Mouse (Mus musculus) adrenal gland, adult 18-20 months (tissue): ENCODE results near the gene Stom. TPM values are rescaled to one million over a fixed set of nuclear protein-coding genes. Genes with fewer than 3 reads are reported as not detected.

Source experiments
- DNase-seq, 2 experiments: peaks; one replicate each; pipeline ENCODE4 v3.0.0; 2021 to 2022; ENCODE audit warnings: low spot score in 2 of 2
- long read RNA-seq, 2 experiments: library from polyadenylated mRNA; stranded (forward); transcript quantifications; one replicate each; pipeline ENCODE4 v2.0.0; 2021
- total RNA-seq, 2 experiments: library from RNA; stranded (reverse); gene quantifications; 1 replicate in 1 of 2; 2 replicates in 1 of 2; pipeline ENCODE4 v1.2.3; 2021

Gene Stom
- total RNA-seq: 10 to 100 TPM; 46.9 to 80.6 TPM
- long read RNA-seq, experiment 1, transcript Stom-201 (7 exons, 2,787 nt): major isoform, 78 of 82 reads
- long read RNA-seq, experiment 1, partial matches to known transcripts: 2 of 82 reads
- long read RNA-seq, experiment 1, other reads (novel, unspliced or antisense): 2 of 82 reads
- long read RNA-seq, experiment 2, transcript Stom-201 (7 exons, 2,787 nt): major isoform, 43 of 54 reads
- long read RNA-seq, experiment 2, partial matches to known transcripts: 1 of 54 reads
- long read RNA-seq, experiment 2, other reads (novel, unspliced or antisense): 10 of 54 reads

DNA sequence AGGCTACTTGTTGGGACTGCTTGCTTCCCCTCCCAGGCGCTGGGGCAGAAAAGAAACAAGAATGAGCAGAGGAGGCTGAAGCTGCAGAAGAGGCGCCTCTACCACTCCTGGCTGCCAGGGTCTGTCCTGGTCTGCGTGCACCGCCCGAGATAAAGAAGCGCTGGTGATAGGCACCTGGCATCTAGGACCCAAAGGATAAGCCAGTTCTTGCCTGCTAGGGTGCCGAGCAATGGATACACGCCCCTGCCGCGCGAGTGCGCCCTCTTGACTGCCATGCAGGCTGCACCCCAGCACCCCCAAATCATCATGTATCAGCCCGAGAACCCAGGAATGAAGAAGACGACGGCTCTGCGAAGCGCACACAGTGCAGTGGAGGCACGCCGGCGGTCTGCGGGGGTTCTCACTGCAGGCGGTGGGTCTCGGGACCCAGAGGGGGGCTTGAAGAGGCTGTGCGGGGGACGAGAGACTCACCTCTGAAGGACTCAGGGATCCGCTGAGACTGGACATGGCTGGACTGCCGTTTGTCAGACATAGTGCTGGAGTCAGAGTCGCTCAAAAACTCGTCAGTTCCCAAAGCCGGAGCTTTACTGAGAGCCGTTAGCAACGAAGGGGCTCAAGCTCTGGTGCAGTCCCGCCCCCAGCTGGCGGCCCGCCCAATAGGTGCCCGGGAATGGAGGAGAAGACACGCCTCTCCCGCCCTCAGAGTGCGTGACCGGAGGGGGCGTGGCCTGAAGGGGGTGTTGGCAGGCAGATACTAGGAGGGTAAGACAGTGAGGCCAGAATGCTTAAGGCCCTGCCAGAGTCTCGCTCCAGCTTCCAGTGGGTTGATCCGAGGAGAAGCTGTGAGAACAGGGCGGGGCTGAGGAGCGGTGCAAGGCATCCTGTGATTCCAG is at the start of gene Stom:
TSS of gene Stom (minus strand) at position 589 of the 893 bp plus-strand sequence.
- DNase-seq: peak; percentile 100

DNA sequence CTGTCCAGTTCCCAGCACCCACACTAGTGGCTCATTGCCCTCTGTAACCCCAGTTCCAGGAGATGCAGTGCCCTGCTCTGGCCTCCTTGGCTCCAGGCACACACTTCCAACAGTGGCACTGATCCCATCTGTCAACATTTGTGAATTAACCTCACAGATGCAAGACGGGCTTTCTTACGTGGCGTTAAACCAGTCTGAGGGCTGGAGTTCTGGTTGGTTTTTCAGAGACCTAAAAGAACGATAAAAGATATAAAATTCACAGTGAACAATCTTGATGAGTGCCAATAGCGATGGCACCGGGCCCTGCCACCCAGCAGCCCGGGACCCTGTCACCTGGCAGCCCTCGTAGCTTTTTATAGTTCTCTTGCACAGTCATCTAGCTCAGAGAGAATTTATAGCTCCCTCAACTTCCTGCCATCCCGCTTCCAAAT is 48.7 kb upstream of the Stom start:
- DNase-seq: no peak

DNA sequence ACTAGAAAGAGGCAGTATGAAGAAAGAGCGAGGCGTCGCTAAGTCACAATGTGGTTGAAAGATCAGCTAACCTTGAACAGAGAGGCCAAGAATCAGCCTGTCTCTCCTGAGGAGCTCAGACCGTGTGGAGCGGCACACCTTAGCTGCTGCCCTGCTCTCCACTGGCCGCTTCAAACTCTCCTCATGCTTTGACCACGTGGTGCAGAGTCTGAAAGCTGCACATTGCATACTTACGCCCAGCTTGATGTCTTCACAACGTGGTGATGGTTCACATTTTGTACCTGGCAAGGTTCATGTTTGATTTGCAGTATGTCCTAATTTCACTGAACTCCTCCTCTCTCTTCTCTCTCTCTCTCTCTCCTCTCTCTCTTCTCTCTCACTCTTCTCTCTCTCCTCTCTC is 42.5 kb upstream of the Stom start:
- DNase-seq: no peak

DNA sequence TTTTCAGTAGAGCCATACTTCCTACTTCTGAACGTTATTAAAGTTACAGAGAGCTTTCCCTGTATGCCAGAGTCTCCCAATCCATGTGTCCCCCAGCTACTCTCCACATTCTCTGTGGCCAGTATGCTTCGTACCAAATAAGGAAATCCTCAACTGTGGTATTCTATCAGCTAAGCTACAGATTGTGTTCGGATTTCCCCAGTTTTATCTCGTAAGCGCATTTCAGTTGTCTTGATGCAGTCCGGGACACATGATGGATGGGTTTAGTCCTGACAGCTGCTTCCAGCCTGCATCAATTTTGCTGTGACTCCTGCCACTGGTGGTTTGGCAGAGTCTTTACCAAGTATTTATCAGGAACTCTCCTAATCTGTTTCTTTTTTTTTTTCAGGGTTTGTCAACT is 40.8 kb upstream of the Stom start:
- no peak for DNase-seq

DNA sequence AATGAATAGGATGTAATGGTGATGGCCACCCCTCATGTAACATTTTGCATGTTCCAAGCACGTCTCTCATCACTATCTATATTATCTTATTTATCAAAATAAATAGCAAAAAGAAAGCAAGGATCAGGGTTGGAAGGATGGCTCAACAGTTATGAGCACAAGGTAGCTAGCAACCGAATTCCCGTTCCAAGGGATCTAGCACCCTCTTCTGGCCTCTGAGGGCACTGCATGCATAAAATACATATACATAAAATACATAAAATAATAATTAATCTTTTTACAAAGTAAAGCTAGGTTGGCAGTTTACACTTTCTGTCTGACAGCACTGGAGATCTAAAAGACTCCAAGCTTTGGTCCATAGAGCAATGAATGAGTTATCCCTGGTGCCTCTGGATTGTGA is 36.2 kb upstream of the Stom start:
- no peak for DNase-seq

DNA sequence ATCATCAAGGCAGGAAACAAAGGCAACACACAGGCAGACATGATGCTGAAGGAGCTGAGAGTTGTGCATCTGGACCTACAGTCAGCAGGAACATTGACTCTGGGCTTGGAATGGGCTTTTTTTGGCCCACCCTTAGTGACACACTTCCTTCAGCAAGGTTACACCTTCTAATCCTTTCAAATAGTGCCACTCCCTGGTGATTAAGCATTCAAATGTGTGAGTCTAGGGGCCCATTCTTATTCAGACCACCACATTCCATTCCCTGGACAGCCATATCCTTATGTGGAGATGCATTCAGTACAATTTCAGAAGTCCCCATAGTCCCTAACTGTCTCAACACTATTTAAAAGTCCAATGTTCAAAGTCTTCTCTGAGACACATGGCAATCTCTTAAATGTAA is 33.9 kb upstream of the Stom start:
- DNase-seq: no peak

DNA sequence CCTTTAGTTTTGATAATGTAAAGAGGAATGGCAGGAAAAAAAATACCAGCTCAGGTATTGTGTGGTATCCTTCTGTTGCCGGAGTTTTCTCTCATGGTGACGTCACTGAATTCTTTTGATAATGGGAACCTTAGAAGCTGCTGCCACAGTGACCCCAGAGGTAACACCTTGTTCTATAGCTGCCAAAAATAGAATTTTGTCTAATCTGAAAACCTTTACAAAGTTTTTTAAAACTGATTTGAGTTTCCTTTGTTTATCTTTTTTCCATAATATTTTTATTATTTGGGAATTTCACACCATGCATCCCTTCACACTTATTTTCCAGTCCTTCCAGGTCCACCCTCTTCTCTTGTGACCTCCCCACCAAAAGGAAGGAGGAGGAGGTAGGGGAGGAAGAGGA is 30.9 kb upstream of the Stom start, which contains the start of gene 4930568D16Rik:
TSS of gene 4930568D16Rik (minus strand) at position 101 of the 400 bp plus-strand sequence.
- no peak for DNase-seq

DNA sequence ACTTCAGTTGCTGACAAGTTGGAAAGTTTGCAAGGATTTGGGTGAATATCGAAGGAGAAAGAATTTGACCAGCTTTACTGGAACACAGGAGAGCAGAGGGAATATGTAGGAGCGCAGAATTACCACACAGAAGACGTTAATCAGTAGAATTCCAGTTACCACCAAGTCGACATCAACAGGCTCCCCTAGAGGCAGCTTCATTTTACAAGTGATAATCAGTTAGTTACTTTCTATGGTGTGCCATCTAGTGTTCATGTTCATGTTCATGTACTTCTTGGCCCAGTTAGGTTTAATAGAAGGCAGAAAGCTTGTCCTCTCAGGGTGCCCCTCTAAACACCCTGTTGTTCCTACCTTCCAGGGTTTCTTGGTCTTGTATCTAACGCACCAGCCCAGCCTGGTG is 12.4 kb upstream of the Stom start:
- no peak for DNase-seq

DNA sequence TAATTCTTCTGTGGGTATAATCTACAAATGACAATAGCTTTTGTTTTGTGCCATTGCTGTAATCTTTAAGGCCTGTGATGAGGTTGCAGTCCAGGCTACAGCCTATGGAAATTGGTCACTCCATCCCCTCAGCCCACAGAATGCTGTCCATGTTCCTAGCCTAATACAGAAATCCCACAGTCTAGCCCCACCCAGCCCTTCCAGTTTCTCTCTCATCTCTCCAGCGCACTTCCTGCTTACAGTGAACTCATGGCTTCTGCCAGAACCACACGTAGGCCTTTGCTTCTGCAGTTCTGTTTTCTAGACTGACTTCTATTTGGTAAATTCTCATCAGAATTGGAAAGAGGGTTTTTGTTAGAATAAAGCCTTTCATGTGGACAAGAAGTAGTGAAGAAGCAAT is 9.2 kb upstream of the Stom start:
- no peak for DNase-seq

DNA sequence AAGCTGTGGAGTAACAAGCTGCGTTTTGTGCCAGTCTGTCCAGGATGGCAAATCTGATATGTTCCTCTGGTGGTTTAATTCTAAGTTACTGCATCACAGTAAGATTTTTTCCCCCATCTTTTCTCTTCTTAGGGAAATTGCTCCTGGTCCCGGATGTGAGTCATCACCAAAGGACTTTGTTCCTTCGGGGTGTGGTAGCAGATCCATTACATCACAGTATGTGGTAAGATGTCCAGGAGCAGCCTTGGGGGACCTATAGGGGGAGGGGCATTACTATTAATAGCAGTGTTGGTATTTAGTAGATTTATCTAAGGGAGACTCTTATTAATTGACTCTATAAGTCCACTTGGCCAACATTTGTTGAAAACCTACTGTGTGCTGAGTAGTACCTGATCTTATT is 5.8 kb upstream of the Stom start:
- no peak for DNase-seq

DNA sequence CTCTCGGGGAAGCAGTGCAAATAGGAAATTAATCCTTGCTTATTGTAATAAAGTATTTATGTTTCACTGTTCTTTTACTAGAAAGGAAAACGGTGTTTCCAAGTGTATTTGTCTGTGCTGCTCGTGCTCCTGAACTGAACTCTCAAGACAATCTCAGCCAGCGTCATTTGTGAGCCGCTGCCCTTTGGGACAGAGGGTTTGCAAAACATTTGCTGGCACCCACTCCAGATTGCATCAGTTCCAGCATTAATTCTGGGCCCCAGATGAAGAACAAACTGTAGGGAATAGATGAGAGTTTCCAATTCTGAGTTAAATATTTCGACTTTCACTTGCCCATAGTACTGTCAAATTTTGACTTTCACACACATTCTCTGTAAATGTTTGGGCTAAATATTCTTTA is 1.9 kb upstream of the Stom start:
- no peak for DNase-seq

DNA sequence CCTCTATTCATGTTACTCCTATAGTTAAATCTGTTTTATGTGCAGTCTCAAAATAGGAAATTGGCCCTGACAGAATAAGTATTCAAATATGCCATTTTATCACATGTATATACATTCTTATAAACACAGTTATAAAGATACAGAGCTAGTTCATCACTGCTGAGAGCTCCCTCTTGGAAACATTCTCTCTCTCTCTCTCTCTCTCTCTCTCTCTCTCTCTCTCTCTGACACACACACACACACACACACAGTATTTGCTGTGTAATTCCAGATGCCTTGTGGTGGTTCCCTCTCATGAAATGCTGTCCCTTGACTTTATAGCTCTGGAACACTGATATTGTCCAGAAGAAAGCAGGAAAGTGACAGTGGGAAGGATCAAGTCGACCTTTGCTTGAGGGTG is 1.3 kb upstream of the Stom start:
- DNase-seq: no peak

DNA sequence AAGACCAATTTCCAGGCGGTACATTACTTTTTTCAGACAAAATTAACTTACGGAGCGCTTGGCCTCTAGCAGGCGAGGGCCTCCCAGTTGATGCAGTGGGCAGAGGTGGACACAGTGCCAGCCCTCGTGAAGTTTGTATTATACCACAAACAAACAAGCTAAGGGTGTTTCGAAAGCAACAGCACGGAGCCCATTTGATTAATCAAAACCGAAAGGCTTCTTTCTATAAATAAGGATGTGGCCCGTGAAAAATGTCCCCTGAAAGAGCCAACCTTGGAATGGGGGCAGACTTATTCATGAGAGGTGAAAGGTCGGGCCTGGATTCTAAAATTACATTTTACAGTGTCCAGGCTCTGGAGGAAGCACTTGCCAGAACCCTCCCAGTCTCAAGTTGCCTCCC is 643 bp upstream of the Stom start:
- no peak for DNase-seq

DNA sequence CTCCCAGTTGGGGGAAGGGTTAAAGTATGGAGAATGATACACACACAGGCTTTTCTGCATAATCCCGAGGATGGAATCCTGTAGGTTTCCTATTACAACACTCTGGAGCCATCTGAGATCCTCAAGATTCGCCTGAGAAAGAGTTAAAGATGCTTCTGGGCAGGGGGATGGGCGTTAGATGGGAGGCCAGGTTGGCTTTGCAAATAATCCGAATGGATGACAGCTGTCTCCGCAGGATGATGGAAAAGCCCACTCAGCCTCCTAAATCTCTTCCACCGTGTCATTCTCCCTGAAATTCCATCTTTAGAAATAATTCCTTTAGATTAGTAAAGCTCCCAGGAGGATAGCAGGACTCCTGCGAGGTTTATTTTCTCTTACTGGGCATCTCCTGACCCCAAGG is 1.2 kb downstream of the Stom start:
- DNase-seq: no peak

DNA sequence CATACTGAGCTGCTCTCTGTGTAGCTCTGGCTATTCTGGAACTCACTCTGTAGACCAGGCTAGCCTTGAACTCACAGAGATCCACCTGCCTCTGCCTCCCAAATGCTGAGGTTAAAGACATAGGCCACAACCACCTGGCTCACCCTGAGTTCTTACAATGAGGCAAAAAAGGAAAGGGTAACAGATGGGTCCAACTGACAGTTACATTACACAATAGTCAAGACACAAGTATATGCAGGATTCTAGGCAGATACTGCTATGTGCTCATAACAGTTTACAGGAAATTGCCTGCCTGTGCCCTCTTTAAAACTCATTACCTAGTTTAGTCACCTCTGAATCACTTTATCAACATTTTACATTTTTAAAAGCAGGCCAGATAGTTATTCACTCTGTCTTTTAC is 3.1 kb downstream of the Stom start:
- DNase-seq: no peak

DNA sequence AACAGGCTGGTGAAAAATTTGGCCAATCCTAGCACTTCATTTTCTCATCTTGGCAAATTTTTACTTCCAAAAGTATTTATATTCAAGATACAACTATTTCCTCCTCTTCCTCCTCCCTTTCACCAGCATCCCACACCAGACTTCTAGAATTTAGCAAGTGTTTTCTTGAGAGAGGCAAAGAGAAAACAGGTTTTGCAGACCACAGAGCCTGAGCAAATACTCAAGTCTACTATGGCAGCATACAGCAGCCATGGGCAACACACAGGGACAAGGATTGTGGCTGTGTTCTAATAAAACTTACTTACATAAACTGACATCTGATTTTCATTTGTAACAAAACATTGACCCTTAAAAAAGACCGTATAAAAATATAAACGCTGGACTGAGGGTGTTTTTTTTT is 5.6 kb downstream of the Stom start:
- DNase-seq: no peak

DNA sequence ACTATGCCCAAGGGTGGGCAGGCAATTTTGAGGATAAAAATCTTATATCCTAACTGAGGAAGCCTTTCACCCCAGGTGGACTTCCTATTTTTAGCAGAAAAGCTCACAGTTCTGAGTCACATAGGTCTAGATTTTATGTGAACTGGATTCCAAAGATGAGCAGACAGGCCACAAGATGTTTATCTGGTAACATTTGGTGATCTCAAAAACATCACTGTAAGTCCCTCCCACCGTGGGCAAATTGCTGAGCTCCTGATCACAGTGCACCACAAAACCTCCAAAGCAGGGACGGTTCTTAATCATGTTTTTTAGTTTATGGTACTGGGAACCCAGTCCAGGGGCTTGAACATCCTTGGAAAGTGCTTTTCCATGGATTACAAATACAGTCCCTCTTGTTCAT is 7.7 kb downstream of the Stom start:
- no peak for DNase-seq

DNA sequence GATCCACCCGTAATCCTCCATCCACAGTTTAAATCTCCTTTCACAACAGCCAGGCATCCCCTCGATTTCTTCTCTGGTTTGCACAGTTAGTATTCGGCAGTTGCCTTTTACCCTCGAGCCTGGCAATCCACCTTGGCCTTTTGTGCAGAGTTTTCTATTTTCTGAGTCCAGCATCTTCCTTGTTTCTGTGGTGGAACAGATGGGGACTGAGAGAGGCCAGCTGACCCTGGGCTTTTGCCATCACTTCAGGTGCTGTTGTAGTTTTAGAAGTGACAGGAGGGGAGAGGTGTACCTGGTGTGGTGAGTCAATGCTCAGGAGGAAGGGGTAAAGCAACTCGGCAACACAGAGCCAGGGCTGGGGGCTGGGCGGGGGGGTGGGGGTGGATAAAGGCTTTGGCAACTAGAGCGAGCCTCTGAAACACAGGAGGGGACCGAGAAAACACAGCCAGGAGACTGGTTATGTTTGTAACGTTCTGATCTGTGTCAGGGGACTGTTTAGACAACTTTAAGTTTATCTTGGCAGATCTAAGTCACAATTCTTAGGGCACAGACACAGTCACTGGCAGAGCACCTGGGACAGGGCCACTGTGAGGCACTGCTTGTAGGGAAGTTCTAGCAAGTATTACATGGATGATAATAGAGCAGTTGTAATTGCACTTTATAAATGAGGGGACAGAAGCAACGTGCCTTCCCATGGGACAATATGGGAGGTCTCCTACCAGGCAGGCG is 8.5 kb downstream of the Stom start:
- DNase-seq: no peak

DNA sequence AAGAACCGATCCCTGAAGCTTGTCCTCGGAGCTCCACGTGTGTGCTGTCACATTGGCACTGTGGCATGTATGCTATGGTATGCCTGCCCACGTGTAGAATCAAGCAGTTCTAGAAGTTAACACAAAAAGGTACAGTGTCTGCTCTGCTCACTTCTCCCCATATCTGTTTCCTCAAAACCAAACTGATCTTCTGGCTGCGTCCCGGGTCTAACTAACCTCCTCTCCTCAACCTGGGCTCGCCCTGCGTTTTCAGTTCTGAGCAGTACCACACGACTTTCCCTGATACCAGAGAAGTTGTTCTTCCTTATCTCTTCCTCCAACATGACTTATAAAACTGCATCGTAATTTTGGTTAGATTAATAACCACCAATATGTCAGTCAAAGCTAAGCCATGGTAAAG is 9.2 kb downstream of the Stom start:
- DNase-seq: no peak

DNA sequence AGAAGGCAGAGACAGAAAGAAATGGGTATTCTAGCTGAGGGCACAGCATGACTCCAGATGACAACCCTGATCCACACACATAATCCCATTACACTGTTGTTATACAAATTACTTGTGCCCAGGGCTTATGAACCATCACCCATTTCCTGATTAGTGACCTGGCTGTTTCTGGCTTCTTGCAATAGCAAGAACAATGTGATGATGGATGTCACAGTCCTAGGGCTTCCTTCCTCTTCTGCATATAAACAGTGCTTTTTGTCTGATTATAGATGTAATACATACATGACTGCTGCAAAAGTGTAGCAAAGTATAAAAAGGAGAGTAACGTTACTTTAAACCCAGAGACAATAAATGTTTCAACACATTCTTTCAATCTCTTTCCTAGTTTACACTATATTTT is 9.8 kb downstream of the Stom start:
- no peak for DNase-seq

DNA sequence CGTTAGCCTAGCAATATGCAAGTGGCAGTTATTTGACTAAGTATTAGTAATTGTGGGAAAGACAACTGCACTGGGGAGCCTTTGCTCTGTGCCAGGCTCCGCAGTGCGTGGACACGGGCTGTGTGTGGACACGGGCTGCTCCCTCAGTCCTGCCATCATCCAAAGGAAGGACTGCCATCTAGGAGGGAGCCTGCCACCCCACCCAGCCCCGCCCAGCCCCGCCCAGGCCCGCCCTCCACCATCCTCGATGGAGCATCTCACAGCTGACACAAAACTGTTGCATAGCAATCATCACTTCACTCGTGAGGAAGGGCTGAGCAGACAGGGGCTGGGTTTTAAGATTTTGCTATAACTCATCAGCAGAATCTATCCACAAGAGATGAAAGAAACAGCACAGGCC is 10.8 kb downstream of the Stom start:
- DNase-seq: no peak
